Mouse (Mus musculus) embryonic fibroblast, embryonic 13.5 days (primary cell): ENCODE data around the gene Cipc.

Source experiments
- CTCF ChIP-seq: IDR thresholded peaks from 2 replicates; pipeline ENCODE4 v1.5.1; 2011; ENCODE audit warnings: mild to moderate bottlenecking, control low read depth, low read length, moderate library complexity, borderline replicate concordance; ENCODE audit not compliant: insufficient read depth
- POLR2A ChIP-seq: IDR thresholded peaks from 2 replicates; pipeline ENCODE4 v1.6.1; 2011; ENCODE audit warnings: low read depth, mild to moderate bottlenecking, control low read depth, low read length, moderate library complexity

DNA sequence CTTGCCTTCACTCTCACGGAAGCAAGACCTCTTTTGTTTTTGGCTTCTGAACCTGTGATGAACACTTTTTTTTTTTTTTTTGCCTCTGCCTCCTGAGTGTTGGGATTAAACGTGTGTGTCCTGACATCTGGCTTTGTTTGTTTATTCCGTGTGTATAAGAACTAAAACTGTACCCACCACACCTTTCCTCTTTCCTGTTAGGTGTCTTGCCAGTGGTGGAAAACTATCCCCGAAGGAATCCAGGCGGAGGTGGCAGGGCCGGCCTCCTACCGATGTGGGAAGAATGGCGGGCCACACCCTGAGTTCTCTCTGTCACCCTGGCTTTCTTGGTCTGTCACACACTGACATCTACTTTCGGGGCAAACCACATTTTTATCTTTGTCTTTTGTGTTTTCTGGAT lies 8.3 kb upstream of the Cipc start:
- TF ChIP-seq CTCF (no peak), POLR2A (no peak)
